Mouse (Mus musculus) erythroblast, embryonic 14.5 days (primary cell): ENCODE results near the gene Acsl4. TPM values are rescaled to one million over a fixed set of nuclear protein-coding genes. Genes with fewer than 3 reads are reported as not detected.

Experiments used
- H3K27me3 ChIP-seq: 2 replicates; pipeline ENCODE4 v1.6.1; 2012; ENCODE audit warnings: inconsistent platforms; ENCODE audit not compliant: control insufficient read depth
- H3K36me3 ChIP-seq: 2 replicates; pipeline ENCODE4 v1.6.1; 2012; ENCODE audit warnings: mild to moderate bottlenecking, inconsistent platforms; ENCODE audit not compliant: control insufficient read depth
- H3K4me1 ChIP-seq: 2 replicates; pipeline ENCODE4 v1.6.1; 2012; ENCODE audit warnings: inconsistent platforms; ENCODE audit not compliant: control insufficient read depth
- H3K4me3 ChIP-seq: replicated peaks from 2 replicates; pipeline ENCODE3; 2012; ENCODE audit warnings: moderate library complexity, mild to moderate bottlenecking, inconsistent platforms
- H3K9me3 ChIP-seq: 2 replicates; pipeline ENCODE4 v1.6.1; 2012; ENCODE audit warnings: low read length, inconsistent platforms, mixed read lengths; ENCODE audit not compliant: control insufficient read depth
- GATA1 ChIP-seq: IDR thresholded peaks from 2 replicates; pipeline ENCODE4 v1.6.1; 2012; ENCODE audit warnings: low read length, inconsistent platforms, mixed read lengths
- TAL1 ChIP-seq: IDR thresholded peaks from 3 replicates; pipeline ENCODE4 v1.6.1; 2012; ENCODE audit warnings: low read length, inconsistent platforms, mixed read lengths
- polyA plus RNA-seq: library from polyadenylated mRNA; stranded (reverse); fragments of >175 nt; gene quantifications from 2 replicates; pipeline ENCODE4 v1.2.3, GENCODE M21; 2012

Acsl4 gene
- polyA plus RNA-seq, result 0.04 TPM in 2 replicates

DNA sequence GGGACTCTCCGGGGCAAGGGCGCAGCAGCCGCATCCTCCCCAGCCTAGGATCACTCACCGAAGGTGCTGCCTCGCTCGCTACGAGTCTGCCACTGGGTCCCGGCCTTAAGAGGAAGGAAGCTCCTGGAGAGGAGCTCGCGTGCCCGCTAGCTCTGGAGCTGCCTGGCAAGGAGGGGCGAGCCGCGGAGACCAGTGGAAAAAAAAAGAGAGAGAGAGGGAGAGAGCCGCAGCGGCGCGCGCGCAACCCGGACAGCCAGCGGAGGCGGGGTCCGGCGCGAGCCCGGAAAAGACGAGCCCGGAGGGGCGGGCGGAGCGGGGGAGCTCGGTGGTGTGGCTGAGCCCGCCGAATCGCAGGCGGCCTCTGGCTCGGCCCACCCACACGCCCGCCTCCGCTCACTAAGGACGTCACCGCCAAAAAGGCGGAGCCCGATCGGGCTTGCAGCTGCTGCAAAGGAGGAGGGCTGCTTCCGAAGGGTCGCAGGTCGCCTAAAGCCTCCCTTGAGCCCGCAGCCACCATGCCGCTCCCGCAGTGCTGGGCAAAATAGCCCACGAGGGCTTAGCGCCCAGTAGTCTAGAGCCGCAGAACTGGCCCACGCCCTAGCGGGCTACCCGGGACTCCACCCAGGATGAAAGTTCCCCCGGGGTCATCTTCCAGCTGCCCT lies at the start of gene Acsl4:
TSS of gene Acsl4 (minus strand) at position 289 of the 662 bp plus-strand sequence.
- Histone ChIP-seq H3K4me3 (peak within 1 kb of the TSS; percentile 86), H3K9me3 (peaks cover 4% of the 10 kb centered on the region; the same call in 1 of the 2 replicates), H3K27me3 (peaks cover 2% of the 10 kb centered on the region; the same call in 1 of the 2 replicates), H3K36me3 (peaks cover 4% of the 10 kb centered on the region), H3K4me1 (peaks cover 28% of the 10 kb centered on the region)
- TF ChIP-seq GATA1 (no peak), TAL1 (no peak)

DNA sequence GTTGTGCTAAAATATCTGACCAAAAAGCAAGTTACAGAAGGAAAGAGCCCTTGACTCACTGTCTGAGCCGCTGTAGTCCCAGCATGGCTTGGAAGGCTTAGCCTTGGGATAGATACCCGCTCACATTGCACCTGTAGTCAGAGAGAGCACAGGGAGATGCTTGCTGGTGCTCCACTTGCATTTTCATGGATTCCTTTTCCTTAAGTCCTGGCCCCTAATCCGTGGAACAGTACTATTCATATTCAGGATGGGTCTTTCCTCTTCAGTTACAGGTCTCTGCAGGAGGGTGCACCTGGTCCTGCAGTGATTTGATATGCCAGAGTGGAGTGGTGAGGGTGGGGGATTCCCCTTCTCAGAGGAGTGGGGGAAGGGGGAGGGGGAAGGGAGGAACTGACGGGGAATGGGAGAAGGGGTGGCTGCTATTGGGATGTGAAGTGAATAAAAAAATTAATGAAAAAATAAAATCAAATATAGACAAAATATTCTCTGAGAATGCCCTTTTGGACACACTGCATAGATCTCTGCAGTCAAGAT lies 47.7 kb upstream of the Acsl4 start:
- TF ChIP-seq GATA1, result no peak
- no peak for TF ChIP-seq TAL1
- no peaks in the 10 kb centered on the region for H3K4me1 ChIP-seq
- no peaks in the 10 kb centered on the region for H3K9me3 ChIP-seq
- no peak overlapping the region for H3K4me3 ChIP-seq
- peaks cover 2% of the 10 kb centered on the region; the same call in 1 of the 2 replicates for H3K27me3 ChIP-seq
- no peaks in the 10 kb centered on the region for H3K36me3 ChIP-seq

DNA sequence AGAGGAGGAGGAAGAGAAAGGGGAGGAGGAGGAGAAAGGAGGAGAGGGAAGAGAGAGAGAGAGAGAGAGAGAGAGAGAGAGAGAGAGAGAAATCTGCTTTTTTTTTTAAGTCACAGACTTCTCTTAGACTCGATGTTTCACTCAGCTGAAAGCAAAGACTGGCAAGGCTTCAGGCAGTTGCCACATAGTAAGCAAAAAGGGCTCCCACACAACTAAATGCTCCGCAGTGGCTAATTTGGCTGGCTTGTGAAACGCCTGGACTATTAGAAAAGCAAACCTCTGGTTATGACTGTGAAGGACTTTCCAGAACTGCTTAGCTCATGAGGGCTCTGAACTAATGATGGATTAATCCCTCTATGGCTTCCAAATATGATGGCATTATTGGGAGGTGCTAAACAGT lies 42.5 kb upstream of the Acsl4 start:
- TF ChIP-seq TAL1 (no peak), GATA1 (no peak)
- Histone ChIP-seq H3K4me1 (no peaks in the 10 kb centered on the region), H3K36me3 (no peaks in the 10 kb centered on the region), H3K9me3 (no peaks in the 10 kb centered on the region), H3K27me3 (0 out of 2 replicates have a peak, but pooled peaks cover 3% of the 10 kb centered on the region), H3K4me3 (no peak overlapping the region)

DNA sequence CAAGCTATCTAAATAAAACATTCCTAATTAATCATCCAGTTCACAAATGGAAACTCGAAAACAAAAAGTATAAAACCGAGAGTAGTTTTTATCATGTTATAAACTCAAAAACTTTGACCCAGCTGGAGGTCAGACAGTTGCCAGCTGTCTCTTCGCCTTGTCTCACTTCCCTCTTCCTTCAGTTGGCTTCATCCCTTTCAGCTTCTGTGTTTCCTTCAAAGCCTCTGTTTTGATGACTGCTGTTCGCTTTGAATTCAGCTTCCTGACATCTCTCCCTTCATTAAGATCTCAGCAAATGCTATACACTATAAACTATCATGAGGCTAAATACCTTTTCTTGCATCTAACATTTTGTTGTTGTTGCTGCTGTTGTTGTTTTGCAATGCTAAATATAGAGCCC lies 36.8 kb upstream of the Acsl4 start:
- no peaks in the 10 kb centered on the region for H3K9me3 ChIP-seq
- H3K4me1 ChIP-seq, result no peaks in the 10 kb centered on the region
- no peaks in the 10 kb centered on the region for H3K36me3 ChIP-seq
- H3K27me3 ChIP-seq, result no peaks in the 10 kb centered on the region
- H3K4me3 ChIP-seq, result no peak overlapping the region
- TF ChIP-seq TAL1, result no peak
- no peak for TF ChIP-seq GATA1

DNA sequence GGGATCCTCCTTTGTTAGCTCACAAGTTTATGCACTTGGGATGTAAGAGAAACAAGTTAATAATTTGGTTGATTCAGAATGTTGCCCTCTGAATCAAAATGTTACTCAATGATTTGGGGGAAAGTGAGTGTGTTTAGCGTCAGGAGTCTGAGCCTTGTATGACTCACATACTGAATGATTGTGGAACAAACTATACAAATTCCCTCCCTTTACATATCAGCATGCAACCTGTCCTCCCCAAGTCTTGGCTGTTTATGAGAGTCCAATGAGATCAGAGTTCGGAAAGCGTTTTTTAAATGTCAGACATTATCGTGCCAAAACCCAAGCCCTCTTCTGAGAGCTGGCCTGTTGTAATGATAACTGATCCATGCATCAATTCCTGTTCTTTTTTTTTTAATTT lies 36.3 kb upstream of the Acsl4 start:
- no peaks in the 10 kb centered on the region for H3K9me3 ChIP-seq
- no peak for TF ChIP-seq GATA1
- TF ChIP-seq TAL1, result no peak
- H3K36me3 ChIP-seq, result no peaks in the 10 kb centered on the region
- no peaks in the 10 kb centered on the region for H3K4me1 ChIP-seq
- no peaks in the 10 kb centered on the region for H3K27me3 ChIP-seq
- H3K4me3 ChIP-seq, result no peak overlapping the region

DNA sequence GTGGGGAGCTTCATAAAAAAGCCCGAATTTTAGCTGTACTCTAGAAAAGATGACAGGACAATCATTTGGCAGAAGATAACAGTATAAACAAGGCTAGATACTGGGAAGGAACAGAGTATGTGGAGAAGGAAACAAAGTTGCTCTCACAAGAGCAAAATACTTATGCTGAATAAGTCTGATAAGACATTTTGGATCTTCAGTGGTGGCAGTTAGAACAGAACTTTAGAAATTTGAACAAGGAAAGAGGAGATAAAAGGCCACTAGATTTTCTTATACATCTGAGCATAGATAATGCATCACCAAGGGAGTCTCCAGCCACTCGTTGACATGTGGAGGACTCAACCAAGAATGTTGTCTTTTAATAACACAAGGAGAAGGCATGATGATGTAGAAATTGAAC lies 23.5 kb upstream of the Acsl4 start:
- no peak for TF ChIP-seq GATA1
- TF ChIP-seq TAL1, result no peak
- Histone ChIP-seq H3K36me3 (no peaks in the 10 kb centered on the region), H3K9me3 (no peaks in the 10 kb centered on the region), H3K27me3 (no peaks in the 10 kb centered on the region), H3K4me3 (no peak overlapping the region), H3K4me1 (peaks cover 13% of the 10 kb centered on the region)

DNA sequence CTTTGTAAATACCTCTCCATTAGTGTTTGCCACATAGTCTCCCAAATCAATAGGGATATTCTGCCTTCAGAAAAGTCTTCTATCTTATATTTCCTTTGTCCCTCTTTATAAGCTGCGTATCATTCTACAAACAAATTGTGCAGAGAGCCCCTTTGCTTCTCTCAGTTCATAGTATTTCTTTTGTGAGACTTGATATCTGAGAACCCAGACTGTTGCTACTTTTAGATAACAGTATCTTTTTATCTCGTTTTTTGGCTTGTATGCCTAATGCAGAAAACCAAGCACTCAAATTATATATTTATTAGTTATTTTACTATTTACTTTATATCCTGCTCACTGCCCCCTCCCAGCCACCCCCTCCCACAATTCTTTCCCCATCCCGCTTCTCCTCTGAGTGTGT lies 19.7 kb upstream of the Acsl4 start:
- Histone ChIP-seq H3K36me3 (no peaks in the 10 kb centered on the region), H3K9me3 (no peaks in the 10 kb centered on the region), H3K4me1 (peaks cover 13% of the 10 kb centered on the region), H3K4me3 (no peak overlapping the region), H3K27me3 (no peaks in the 10 kb centered on the region)
- TF ChIP-seq TAL1, result no peak
- no peak for TF ChIP-seq GATA1

DNA sequence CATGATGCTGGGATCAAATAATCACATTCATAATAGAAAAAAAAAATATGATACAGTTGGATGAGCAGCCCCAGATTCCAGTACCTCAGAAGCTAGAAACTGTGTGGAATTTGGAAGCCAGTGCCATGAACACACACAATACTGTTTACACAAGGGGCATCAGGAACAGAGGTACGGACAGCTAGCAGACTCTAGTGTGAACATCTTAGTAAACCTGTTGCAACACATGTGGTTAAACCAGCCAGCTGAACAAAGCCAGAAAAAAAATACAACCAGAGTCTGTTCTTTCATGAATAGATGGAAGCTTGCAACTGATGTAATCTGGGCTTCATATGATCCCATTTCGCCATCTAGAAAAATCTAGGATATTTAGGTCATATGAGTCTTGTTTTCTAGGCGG lies 19.0 kb upstream of the Acsl4 start:
- Histone ChIP-seq H3K4me3 (no peak overlapping the region), H3K27me3 (no peaks in the 10 kb centered on the region), H3K36me3 (no peaks in the 10 kb centered on the region), H3K9me3 (no peaks in the 10 kb centered on the region), H3K4me1 (peaks cover 13% of the 10 kb centered on the region)
- TF ChIP-seq GATA1 (no peak), TAL1 (no peak)

DNA sequence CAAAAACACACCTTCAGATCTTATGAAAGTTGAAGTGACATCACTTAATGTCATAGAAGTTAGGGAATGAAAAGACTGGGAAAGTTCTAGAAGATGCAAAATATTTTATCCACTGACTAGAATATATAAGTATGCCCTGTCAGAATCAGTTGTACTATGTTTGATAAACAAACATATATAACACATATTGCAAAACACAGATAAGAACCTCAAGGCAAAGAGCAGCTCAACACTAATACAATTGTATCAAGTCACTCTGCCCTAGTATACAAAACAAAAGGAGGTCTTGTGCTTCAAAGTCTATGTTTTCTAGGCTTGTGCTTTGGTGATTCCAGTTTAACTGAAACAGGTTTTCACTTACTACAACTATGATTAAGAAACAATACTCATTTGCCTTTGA lies 12.8 kb upstream of the Acsl4 start:
- Histone ChIP-seq H3K36me3 (no peaks in the 10 kb centered on the region), H3K27me3 (no peaks in the 10 kb centered on the region), H3K4me3 (no peak overlapping the region), H3K9me3 (no peaks in the 10 kb centered on the region), H3K4me1 (peaks cover 4% of the 10 kb centered on the region)
- TF ChIP-seq GATA1 (no peak), TAL1 (no peak)

DNA sequence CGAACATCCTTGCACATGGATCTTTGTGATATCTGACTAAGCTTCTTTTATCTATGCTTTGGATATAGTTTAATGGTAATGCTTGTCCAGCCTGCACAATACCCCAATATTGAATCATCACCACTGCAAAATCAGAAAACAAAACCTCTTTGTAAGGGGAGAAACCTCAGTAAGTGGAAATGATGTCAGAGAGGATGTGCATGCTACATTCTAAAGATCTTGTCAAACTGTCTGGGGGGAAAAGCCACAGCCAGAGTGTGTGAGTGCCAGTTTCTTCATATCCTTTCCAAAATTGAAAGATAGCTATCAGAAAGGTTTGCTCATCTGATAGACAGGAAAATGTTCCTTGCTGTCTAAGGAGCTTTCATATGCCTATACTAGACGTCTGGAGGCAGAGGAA lies 8.3 kb upstream of the Acsl4 start:
- Histone ChIP-seq H3K4me1 (peaks cover 4% of the 10 kb centered on the region), H3K9me3 (no peaks in the 10 kb centered on the region), H3K4me3 (no peak overlapping the region), H3K27me3 (no peaks in the 10 kb centered on the region), H3K36me3 (no peaks in the 10 kb centered on the region)
- no peak for TF ChIP-seq GATA1
- no peak for TF ChIP-seq TAL1
